Mouse (Mus musculus): Measurements from ENCODE around the gene Sh3yl1. TPM values are rescaled to one million over a fixed set of nuclear protein-coding genes. Genes with fewer than 3 reads are reported as not detected.

Sh3yl1 gene
- polyA plus RNA-seq, 1 experiment from 2014 or later, result 50.8 TPM

DNA sequence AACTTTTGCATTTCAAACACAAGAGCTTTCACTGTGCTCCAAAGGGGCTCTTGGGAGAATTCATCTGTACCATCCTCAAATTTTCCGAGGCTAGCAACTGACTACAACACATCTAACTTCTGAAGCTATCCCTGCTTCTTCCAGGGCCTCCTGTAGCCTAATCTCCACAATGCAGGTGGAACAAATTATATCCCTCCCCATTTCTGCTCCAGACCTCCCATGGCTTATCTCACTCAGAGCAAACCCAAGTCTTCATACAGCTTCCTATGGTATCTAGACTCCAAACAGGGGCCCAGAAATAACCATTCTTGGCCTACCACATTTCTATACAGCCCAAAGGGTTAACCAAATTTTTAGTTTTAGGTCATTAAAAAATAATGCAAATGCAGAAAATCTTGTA is 2.8 kb upstream of the Sh3yl1 start:
- H3K27ac ChIP-seq, result no peak overlapping the region
- 88% methylated on average over 1 of the region's 1 CpGs for whole genome bisulfite sequencing
- peaks cover 11% of the 10 kb centered on the region for H3K36me3 ChIP-seq
- H3K4me3 ChIP-seq, result no peak overlapping the region
- no peaks in the 10 kb centered on the region for H3K9me3 ChIP-seq
- ATAC-seq (ENCODE audit: low FRiP score), result no peak
- peaks cover 27% of the 10 kb centered on the region for H3K4me1 ChIP-seq (replicated peaks)
- H3K9ac ChIP-seq, result no peak overlapping the region
- no peak overlapping the region for H3K4me2 ChIP-seq
- no peaks in the 10 kb centered on the region for H3K27me3 ChIP-seq

DNA sequence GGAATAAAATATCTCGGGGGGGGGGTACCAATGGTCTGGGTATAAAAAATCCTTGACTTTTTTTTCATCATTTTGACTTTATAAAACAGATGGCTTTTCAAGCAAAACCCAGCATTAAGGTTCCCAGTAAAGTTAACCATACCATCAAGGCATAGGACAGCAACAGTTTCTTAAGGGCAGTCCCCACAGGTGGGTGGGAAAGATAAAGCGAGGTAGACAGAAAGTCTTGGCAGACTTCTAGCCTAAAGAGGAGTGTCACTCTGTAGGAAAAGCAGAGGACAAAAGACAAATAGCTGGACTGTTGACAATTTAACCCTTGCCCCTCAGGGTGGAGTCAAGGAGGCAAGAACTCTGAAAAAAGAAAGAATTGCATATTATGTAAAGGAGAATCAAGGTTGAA is 1.6 kb upstream of the Sh3yl1 start:
- Histone ChIP-seq H3K4me1 (replicated peaks) (peaks cover 29% of the 10 kb centered on the region), H3K4me2 (no peak overlapping the region), H3K27me3 (no peaks in the 10 kb centered on the region), H3K9ac (no peak overlapping the region), H3K36me3 (peaks cover 2% of the 10 kb centered on the region; the same call in 1 of the 2 replicates), H3K27ac (no peak overlapping the region), H3K9me3 (no peaks in the 10 kb centered on the region), H3K4me3 (no peak overlapping the region)
- 82% methylated on average over 2 of the region's 2 CpGs for WGBS
- ATAC-seq (ENCODE audit: low FRiP score), result no peak

DNA sequence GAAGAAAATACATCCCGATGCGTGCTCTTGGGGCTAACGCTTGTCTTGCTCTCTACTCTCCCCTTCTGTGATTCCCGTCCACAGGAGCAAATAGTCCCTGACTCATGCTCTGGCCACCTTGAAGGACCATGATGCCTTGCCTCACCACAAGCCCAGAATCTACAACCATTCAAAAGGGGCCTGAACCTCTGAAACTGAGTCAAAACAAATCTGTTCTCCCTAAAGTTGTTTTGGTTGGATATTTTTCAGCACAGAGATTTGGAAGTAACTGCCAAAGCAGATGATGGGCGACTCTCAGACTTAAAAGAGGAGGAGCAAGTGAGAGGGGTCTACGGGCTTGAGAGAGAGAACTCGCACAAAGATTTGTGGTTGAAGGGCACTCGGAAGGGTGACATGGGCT is 608 bp upstream of the Sh3yl1 start:
- H3K27ac ChIP-seq, result peak overlapping the region; percentile 63; the same call in 1 of the 2 replicates
- no peaks in the 10 kb centered on the region for H3K9me3 ChIP-seq
- H3K4me2 ChIP-seq, result peak overlapping the region; percentile 80
- ATAC-seq (ENCODE audit: low FRiP score), result no peak
- peaks cover 29% of the 10 kb centered on the region for H3K4me1 ChIP-seq (replicated peaks)
- peak overlapping the region; percentile 72 for H3K4me3 ChIP-seq
- H3K9ac ChIP-seq, result peak overlapping the region; percentile 85
- 24% methylated on average over 8 of the region's 8 CpGs for WGBS
- no peaks in the 10 kb centered on the region for H3K27me3 ChIP-seq
- H3K36me3 ChIP-seq, result no peaks in the 10 kb centered on the region

DNA sequence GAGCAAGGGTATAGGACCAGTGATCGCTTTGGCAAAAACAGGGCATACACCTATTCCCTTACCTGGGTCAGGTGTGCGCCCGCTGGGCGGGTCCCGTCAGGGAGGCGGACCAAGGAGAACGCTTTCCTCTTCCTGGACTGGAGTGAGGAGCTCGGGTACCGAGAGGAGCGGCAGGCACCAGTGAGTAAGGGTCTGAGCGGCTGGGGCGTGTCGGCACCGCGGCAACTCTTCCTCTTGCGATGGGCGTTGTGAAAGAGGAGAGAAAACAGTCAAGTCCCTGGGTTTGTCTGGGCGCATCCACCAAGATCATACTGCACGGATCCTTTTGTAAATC is 547 bp downstream of the Sh3yl1 start:
- under 1% methylated on average over 19 of the region's 19 CpGs for WGBS
- Histone ChIP-seq H3K4me2 (peak overlapping the region; percentile 78), H3K36me3 (no peaks in the 10 kb centered on the region), H3K4me1 (replicated peaks) (peaks cover 29% of the 10 kb centered on the region), H3K9me3 (no peaks in the 10 kb centered on the region; the same call in 1 of the 2 replicates), H3K27ac (peak overlapping the region; percentile 77), H3K4me3 (peak overlapping the region; percentile 72), H3K9ac (peak overlapping the region; percentile 85), H3K27me3 (no peaks in the 10 kb centered on the region)
- ATAC-seq (ENCODE audit: low FRiP score), result peak; percentile 78

DNA sequence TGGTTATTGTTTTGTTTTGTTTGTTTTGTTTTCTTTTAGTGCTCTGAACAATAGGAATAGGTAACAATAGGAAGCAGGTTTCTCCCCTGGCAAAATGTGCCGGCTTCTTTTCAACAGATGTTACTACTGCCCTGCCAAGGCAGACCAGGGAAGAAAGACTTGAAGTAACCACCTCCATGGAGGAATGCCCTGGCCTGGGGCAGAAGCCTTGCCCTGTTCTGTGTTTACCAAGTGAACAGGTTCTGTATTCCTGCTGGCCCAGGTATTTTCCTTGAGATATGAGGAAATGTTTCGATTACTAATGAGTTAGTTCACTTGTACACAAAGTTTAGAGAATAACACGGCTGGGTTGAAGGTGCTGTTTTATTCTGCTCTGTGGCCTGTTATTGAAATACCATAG is 1.4 kb downstream of the Sh3yl1 start:
- peak overlapping the region; percentile 78 for H3K4me2 ChIP-seq
- H3K4me3 ChIP-seq, result peak overlapping the region; percentile 72
- no peaks in the 10 kb centered on the region; the same call in 1 of the 2 replicates for H3K9me3 ChIP-seq
- H3K36me3 ChIP-seq, result no peaks in the 10 kb centered on the region
- H3K27me3 ChIP-seq, result no peaks in the 10 kb centered on the region
- H3K9ac ChIP-seq, result peak overlapping the region; percentile 85
- no peak overlapping the region for H3K27ac ChIP-seq
- H3K4me1 ChIP-seq (replicated peaks), result peaks cover 29% of the 10 kb centered on the region
- 59% methylated on average over 3 of the region's 3 CpGs for WGBS
- ATAC-seq (ENCODE audit: low FRiP score), result no peak

DNA sequence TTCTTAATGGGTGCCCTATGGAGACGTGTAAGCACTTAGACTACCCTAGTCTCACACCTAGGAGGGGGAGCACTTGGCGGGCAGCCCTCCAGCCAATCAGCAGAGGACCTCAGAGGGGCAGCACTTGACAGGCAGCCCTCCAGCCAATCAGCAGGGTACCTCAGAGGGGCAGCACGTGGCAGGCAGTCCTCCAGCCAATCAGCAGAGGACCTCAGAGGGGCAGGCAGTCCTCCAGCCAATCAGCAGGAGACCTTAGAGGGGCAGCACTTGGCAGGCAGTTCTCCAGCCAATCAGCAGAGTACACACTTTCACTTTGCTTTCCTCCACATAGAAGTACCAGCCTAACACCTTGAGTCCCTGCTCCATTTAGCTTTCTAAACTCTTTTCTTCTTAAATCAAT is 10.9 kb downstream of the Sh3yl1 start:
- no peak overlapping the region for H3K27ac ChIP-seq
- no peak for ATAC-seq (ENCODE audit: low FRiP score)
- no peak overlapping the region for H3K4me3 ChIP-seq
- H3K4me2 ChIP-seq, result no peak overlapping the region
- no peaks in the 10 kb centered on the region for H3K4me1 ChIP-seq (replicated peaks)
- no peaks in the 10 kb centered on the region for H3K9me3 ChIP-seq
- H3K36me3 ChIP-seq, result peaks cover 26% of the 10 kb centered on the region
- no peaks in the 10 kb centered on the region for H3K27me3 ChIP-seq
- WGBS, result 87% methylated on average over 3 of the region's 3 CpGs
- no peak overlapping the region for H3K9ac ChIP-seq

DNA sequence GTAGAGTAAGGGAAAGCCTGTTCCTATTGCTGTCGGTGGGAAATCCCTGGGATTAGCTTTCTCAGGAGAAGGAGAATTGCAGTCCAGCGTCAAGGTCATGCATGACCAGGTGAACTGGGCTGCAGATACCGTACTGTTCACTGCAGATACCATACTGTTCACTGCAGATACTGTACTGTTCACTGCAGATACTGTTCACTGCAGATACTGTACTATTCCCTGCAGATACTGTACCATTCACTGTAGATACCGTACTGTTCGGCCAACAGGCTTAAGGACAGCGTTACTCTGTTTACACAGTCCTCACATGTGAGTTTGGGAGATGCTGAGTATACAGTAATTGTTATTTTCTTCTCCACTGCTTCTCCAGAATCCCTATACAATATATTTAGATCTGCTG is 16.7 kb downstream of the Sh3yl1 start:
- Histone ChIP-seq H3K27ac (no peak overlapping the region), H3K4me2 (no peak overlapping the region), H3K9me3 (no peaks in the 10 kb centered on the region), H3K27me3 (no peaks in the 10 kb centered on the region), H3K4me1 (replicated peaks) (no peaks in the 10 kb centered on the region), H3K36me3 (peaks cover 36% of the 10 kb centered on the region), H3K9ac (no peak overlapping the region), H3K4me3 (no peak overlapping the region)
- no peak for ATAC-seq (ENCODE audit: low FRiP score)
- WGBS, result 92% methylated on average over 6 of the region's 6 CpGs

DNA sequence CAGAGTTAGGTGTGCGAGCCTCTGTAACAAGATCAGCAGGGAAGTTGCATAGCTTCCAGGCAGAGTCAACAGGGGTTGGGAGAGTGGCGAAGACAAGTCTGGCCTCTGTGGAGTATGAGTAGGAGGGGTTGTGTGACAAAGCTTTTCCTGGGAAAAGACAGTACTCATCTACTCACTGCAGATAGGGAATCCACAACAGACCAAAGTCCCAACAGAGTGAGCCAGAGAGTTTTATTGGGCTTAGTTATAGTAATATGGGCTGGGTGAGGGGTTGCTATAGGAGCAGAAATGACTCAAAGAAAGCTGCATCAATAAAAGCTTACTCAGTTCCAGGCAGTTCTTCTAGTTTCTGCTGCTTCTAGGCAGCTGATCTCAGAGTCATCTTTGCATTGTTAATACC is 21.8 kb downstream of the Sh3yl1 start:
- Histone ChIP-seq H3K36me3 (peaks cover 20% of the 10 kb centered on the region), H3K4me3 (no peak overlapping the region), H3K4me1 (replicated peaks) (no peaks in the 10 kb centered on the region), H3K9me3 (no peaks in the 10 kb centered on the region), H3K4me2 (no peak overlapping the region), H3K27ac (no peak overlapping the region), H3K27me3 (no peaks in the 10 kb centered on the region), H3K9ac (no peak overlapping the region)
- 72% methylated on average over 2 of the region's 2 CpGs for WGBS
- ATAC-seq (ENCODE audit: low FRiP score), result no peak

DNA sequence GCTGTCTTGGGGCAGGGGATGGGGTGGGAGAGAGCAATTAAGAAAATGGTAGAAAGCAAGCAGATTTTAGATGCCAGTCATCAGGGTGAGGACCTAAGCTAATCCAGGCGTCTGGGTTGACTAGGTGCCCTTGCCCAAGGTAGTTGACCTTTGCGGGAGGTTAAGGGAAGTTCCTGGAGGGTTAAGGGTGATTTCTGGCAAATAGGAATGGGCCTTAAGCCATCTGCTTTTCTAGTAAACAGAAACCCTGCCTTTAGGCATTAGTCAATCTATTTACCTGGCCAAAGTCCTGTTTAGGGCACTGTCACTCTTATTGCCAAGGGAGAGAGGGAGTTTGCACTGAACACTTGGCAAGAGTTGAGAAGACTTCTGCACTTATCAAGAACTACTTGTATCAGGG is 25.4 kb downstream of the Sh3yl1 start:
- Histone ChIP-seq H3K4me3 (no peak overlapping the region), H3K4me1 (replicated peaks) (no peaks in the 10 kb centered on the region), H3K27ac (no peak overlapping the region), H3K4me2 (no peak overlapping the region), H3K36me3 (peaks cover 41% of the 10 kb centered on the region), H3K27me3 (no peaks in the 10 kb centered on the region), H3K9me3 (no peaks in the 10 kb centered on the region), H3K9ac (no peak overlapping the region)
- whole genome bisulfite sequencing, result 81% methylated on average over 2 of the region's 2 CpGs
- ATAC-seq (ENCODE audit: low FRiP score), result no peak

DNA sequence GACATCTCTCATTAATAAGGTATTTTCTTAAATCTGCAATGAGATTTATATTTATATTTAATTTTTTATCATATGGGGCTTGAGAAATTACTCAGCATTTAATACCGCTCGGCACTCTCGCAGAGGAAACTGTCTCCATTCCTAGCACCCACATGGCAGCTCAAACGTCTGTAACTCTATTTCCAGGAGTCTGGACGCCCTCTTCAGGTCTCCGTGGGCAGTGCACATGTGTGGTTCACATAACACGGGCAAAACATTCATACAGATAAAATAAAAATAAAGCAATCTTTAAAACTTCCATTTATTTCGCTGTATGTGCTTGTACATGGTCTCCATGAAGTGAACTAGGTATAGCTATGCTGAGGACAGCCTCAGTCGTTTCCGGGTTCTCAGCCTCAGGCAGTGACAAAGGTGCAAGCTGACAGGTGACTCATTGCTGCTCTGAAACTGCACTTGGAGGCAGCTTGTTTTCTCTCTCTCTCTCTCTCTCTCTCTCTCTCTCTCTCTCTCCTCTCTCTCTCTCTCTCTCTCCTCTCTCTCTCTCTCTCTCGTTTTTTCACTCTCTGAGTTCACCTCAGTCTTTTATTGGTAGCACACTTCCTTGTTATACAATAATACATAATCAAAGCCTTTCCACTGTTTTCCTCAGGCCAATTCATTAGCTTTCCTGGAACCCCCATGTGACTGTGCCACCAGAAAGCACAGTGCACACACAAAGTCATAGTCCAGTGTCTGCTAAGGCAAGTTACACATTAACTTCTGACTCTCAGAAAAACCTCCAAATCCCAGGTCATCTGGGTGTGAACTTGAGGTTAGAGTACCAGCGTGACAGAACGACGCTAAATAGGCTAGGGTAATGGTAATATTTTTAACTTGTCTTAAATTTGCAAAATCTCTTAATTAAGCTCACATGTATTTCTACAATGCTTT is 31.9 kb downstream of the Sh3yl1 start:
- peaks cover 63% of the 10 kb centered on the region for H3K36me3 ChIP-seq
- no peaks in the 10 kb centered on the region for H3K9me3 ChIP-seq
- H3K27ac ChIP-seq, result no peak overlapping the region
- no peak overlapping the region for H3K4me3 ChIP-seq
- 89% methylated on average over 14 of the region's 14 CpGs for WGBS
- H3K4me2 ChIP-seq, result no peak overlapping the region
- ATAC-seq (ENCODE audit: low FRiP score), result no peak
- H3K4me1 ChIP-seq (replicated peaks), result no peaks in the 10 kb centered on the region
- no peak overlapping the region for H3K9ac ChIP-seq
- no peaks in the 10 kb centered on the region for H3K27me3 ChIP-seq

DNA sequence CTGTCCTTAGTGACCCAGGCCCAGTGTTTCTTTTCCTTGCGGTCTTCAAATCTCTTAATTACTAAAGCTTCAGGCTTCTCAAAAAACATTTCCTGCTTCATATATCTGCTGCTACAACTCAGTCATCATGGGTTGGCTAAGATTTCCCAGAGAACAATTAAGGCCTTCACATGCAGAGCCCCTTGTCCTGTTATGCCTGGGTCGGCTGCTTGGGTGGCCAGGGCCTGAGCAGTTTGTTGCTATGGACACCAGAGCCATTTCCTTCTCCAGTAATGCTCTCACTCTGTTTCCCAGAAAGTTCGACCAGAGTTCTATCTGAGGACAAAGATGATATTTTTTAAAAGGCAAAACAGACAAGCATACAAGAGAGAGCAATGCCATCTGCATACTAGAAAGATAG is 32.7 kb downstream of the Sh3yl1 start:
- Histone ChIP-seq H3K9ac (no peak overlapping the region), H3K4me2 (no peak overlapping the region), H3K9me3 (no peaks in the 10 kb centered on the region), H3K4me3 (no peak overlapping the region), H3K27me3 (no peaks in the 10 kb centered on the region), H3K36me3 (peaks cover 60% of the 10 kb centered on the region), H3K4me1 (replicated peaks) (no peaks in the 10 kb centered on the region), H3K27ac (no peak overlapping the region)
- no peak for ATAC-seq (ENCODE audit: low FRiP score)
- 44% methylated on average over 3 of the region's 3 CpGs for WGBS

DNA sequence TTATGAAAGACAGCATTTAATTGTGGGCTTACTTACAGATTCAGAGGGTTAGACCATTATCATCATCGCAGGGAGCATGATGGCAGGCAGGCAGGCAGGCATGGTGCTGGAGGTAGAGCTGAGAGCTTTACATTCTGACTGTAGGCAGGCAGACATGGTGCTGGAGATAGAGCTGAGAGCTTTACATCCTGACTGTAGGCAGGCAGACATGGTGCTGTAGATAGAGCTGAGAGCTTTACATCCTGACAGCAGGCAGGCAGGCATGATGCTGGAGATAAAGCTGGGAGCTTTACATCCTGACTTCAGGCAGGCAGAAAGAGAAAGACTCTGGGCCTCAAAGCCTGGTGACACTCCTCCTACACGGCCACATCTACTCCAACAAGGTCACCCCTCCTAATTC is 59.2 kb downstream of the Sh3yl1 start:
- H3K27ac ChIP-seq, result no peak overlapping the region
- H3K4me3 ChIP-seq, result no peak overlapping the region
- H3K27me3 ChIP-seq, result no peaks in the 10 kb centered on the region
- 80% methylated on average over 2 of the region's 2 CpGs for WGBS
- H3K4me1 ChIP-seq (replicated peaks), result no peaks in the 10 kb centered on the region
- H3K36me3 ChIP-seq, result no peaks in the 10 kb centered on the region
- no peak overlapping the region for H3K4me2 ChIP-seq
- H3K9me3 ChIP-seq, result no peaks in the 10 kb centered on the region
- no peak overlapping the region for H3K9ac ChIP-seq
- ATAC-seq (ENCODE audit: low FRiP score), result no peak

DNA sequence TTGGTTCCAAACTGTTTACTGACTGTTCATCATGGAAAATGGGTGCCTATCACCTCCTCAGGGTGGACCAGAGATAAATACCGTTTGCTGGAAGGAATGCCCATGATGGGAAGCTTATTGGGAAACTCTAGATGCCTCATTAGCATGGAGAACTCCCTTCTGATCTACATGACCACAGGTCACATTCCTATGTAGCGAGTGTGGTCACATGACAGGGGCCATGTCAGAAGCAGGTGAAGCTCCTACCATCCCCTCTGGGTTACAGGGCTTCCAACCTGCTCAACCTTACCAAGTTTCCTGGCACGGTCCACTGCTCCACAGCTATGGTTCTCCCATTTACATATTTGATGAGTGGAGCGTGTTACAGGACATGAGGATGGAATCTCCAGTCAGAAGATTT is 92.3 kb downstream of the Sh3yl1 start:
- no peaks in the 10 kb centered on the region for H3K4me1 ChIP-seq (replicated peaks)
- H3K36me3 ChIP-seq, result no peaks in the 10 kb centered on the region
- no peaks in the 10 kb centered on the region for H3K9me3 ChIP-seq
- no peak overlapping the region for H3K9ac ChIP-seq
- no peak overlapping the region for H3K4me3 ChIP-seq
- no peak overlapping the region for H3K27ac ChIP-seq
- WGBS, result 91% methylated on average over 4 of the region's 4 CpGs
- no peak overlapping the region for H3K4me2 ChIP-seq
- no peaks in the 10 kb centered on the region for H3K27me3 ChIP-seq
- ATAC-seq (ENCODE audit: low FRiP score), result no peak
